Mouse (Mus musculus) spleen, adult 18-20 months (tissue): ENCODE measurements around the gene Cacng4.

Source experiments
- DNase-seq, 2 experiments: peaks; one replicate each; pipeline ENCODE4 v3.0.0; 2022; ENCODE audit warnings: mixed read lengths in 2 of 2

Cacng4 gene

DNA sequence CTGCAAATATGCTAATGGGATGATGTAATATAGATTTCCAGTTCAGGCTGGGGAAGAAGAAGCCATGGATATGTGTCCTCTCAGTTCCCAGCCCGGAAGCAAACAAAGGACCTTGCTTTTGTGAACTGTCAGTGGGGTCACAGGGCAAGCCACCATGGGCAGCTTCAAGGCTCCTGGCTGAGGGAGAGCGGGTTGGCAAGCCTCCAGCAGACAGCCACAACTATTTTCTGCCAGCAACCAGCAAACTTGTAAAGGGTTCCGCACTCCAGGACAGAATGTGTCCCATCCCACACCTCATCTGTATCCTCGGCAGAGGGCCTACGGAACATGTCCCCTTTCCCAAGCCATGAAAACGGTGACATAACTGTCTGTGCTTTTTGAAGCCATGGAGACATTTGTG lies 22.4 kb downstream of the Cacng4 start:
- no peak for DNase-seq

DNA sequence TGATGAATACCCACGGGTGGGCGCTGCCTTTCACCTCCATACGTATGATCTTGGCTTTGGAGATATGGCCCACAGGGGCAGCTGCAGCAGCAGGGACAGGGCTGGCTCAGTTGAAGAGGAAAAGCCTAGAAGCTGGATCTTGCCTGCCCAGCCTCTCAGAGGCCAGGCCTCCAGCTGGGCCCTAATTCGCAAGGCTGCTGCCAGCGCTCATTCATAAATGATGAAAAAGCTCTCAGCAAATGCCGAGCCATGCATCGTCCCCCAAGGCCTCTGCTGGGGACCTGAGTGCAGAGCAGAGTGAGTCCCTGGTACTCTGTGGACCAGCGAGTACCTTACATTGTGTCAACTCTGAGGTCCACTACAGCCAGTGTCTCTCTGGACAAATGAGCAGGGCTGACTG lies 26.0 kb downstream of the Cacng4 start:
- no peak for DNase-seq

DNA sequence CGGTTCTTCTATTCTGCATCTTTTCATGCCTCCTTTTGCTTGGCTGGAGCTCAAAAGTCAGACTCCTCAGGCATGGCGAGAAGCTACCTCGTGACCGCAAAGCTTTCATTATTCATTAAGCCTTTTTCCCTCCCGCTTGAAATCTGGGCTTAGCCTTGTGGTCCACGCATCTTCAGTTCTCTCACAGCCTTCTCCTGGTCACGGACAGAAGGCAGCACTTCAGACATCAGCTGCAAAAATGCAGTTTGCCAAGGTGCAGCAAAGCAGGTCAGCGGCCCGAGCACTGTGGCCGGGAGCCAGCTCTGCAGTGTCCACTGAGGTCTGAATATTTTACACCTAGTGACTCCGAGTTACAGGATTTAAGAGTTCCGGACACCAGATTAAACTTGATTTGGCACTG lies 27.4 kb downstream of the Cacng4 start:
- no peak for DNase-seq

DNA sequence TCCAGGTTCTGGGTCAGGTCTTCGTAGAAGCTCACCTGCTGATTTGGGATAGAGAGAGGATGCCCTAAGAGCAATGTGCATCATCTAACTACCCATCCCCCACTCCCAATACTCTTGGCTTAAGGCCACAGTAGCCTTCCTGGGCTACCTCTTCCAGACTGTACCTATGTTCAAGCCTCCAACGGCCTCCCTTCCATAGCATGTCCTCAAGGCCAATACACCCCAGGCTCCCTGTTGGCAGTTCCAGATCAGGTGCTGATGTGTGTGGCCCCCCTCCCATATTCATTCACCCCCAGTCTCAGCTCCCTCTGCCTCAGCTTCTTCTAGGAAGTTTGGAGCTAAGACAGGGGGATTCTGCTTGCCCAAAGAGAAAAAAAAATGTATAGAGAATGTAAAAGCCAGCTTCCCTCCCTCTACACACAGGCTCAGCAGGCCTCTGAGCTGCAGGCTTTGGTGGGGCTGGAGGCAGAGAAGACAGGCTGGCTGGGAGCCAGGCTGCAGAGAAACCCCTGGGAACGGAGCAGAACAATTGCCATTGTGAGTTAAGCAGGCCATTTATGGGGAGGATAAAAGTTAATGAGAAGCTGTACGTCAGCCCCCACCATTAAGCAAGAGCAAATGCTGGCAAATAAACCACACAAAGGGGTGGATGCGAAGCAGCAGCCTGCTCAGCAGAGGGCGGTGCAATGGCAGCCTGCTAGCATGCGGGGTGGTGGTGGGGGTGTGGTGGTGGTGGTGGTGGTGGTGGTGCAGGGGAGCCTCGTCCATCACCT lies 31.5 kb downstream of the Cacng4 start:
- no peak for DNase-seq

DNA sequence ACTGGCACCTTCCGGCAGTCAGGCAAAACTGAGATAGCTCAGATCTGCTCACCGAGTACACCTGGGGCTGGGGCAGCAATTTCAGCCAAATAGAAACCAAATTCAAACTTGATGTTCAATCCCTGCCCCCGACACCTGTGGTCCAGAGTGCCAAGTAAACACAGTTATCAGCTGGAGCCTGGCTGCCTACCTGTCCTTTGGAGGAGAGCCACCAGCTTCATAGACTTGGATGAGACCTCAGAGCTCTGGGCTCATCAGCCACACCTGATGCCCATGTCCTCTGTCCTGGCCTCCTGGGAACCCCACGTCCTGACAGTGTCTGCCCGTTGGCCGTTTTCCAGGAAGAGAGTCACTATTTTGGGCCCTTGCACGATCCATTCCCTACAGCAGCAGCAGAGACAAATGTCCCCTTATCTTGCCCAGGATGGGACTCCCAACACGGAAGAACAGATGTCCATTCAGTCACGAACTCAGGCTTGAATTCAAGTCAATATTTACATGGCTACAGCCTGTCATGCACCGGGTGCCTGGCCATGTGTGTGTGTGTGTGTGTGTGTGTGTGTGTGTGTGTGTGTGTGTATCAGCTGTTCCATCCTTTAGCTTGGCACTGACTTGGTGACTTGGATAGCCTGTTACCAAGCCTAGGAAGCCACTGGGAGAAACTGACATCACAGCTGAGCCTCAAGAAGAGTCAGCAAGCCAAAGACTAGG lies 32.4 kb downstream of the Cacng4 start:
- no peak for DNase-seq

DNA sequence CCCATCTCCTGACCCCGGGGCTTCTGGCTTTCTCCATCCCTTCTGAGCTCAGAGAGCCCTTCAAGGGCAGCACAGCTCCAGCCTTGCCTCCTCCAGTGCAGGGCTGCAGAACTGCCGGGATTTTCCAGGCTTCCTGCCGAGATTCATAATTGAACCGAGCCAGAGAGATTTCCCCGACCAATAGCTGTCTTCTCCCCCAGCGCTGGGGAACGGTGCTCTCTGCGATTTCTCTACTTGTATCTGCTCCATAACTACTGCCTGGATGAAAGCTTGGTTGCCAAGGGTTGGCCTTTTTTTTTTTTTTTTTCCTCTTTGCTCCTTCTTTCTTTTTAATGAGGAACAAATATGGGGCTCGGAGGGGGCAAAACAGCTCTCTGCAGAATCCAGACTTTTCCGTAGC lies 34.4 kb downstream of the Cacng4 start:
- no peak for DNase-seq

DNA sequence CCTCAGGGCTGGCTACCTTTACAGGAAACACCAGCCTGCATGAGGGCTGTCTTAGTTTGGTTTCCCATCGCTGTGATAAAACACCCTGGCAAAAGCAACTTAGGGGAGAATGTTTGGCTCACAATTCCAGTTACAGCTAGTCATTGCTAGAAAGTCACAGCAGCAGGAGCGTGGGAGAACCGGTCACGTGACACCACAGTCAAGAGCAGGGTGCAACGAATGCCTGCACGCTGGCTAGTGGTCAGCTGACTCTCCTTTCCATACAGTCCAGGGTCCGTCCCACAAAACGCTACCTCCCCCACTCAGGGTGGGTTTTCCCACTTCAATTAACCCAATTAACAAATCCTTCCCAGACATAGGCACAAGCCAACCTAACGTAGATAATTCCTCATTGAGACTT lies 34.8 kb downstream of the Cacng4 start:
- DNase-seq = no peak

DNA sequence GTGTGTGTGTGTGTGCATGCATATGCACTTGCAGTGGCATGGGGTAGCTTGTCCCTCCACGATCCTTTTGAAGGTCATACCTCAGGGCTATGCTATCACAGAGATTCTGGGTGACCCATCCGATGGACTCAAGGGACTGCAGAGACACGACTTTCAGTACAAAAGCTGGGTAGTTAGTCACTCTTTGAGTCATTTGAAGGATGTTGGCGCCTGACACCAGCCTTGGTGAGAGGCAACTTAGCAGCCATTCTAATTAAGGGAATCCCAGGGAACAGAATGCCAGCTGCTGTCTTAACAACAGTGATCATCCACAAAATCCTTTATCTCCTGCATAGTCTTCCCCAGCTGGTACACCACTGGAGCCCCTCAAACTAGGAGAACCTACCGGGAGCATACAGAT lies 45.2 kb downstream of the Cacng4 start:
- DNase-seq = no peak

DNA sequence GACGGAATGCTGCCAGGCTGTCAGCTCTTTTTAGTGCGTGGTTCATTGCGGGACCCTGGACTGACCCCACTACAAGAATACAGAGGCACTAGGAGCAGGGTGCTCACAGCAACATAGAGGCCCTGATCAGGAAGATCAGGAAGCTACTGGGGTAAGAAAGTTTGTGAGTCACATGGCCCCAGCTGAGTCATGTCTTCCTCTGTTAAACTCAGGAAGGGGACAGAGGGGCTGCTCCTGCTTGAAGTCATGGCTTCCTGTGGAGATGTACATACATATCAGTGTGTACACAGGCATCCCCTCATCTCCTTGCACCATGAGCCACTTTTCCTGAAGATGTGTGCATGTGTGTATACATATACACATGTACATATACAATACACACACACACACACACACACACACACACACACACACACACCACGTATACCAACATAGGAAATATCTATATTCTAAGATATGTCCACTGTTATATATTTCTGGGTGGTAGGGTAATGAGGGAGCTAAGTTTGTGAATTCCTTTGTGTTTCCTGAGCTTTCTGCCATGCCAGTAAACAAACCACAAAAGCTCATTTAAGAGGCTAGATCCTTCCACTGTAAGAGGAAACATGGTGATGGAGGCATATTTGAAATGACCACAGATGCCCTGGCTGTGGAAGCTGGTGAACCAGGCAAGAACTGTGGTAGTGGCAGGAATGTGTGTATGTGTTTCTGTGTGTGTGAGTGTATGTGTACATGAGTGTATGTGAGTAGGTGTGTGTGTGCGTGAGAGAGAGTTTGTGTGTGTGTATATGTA lies 45.9 kb downstream of the Cacng4 start:
- DNase-seq = no peak

DNA sequence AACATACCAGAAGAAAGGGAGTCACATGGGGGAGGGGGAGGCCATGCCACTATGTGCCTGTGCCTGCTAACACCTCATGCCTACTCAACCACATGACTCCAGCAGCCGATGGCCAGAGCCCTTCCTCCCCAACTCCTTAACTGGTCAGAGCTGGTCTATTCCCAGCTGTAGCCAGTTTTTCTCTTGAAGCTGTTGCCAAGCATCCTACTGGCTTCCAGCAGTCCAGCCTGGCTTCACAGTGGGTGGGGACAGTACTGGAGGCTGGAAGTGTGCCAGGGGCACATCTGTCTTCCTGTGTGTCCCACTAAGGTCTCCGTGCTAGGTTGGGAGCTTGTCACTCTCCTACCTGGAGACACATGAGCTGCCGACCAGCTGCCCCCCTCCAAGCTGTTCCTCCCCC lies 51.3 kb downstream of the Cacng4 start:
- no peak for DNase-seq

DNA sequence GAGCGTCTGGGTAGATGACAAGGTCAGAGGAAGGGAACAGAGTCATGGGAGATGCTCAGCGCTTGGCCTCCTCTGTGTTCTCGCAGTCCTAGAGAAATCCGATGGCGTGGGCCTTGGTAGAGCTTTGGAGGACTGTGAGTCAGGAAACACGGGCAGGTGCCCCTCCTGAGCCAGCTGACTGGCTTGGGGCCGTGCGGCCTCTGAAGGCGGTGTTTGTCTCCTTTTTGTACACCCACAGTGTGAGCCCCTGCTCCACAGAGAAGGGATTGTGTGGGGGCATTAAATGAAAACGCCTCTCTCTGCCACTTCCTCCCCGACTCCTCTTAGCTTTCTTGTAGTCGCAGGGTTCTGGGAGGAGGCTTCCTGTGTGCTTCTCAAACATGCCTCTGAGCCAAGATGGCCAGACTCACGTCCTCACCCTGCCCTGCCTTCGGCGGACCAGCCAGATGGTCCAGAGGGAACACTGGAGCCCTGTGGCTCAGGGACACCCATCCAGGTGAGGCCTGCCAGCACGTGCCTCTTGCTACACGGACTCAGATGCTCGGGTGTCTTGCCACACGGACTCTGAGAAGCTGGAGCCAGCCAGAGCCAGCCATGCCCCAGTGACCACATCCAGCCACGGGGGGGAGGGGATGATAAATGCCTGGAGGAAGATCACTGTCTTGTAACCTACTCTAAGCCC lies 55.8 kb downstream of the Cacng4 start:
- no peak for DNase-seq

DNA sequence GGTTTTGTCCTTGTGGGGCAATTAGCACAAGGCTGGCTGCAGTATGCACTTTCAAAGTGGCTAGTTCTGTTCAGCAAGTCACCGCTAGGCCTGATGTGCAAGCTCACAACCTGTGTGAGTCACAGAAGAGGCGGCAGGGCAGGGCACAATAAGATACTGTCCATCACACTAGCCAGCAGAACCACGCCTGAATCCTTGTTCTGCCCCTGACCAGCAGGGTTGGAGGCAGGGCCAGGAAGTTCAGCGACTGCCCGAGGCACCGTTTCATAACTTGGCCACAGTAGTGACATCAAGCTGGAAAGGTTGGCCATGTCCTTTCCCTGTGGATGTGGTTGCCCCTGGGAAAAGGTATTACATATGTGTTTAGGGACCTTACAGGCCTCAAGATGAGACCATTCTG lies 56.5 kb downstream of the Cacng4 start:
- no peak for DNase-seq

DNA sequence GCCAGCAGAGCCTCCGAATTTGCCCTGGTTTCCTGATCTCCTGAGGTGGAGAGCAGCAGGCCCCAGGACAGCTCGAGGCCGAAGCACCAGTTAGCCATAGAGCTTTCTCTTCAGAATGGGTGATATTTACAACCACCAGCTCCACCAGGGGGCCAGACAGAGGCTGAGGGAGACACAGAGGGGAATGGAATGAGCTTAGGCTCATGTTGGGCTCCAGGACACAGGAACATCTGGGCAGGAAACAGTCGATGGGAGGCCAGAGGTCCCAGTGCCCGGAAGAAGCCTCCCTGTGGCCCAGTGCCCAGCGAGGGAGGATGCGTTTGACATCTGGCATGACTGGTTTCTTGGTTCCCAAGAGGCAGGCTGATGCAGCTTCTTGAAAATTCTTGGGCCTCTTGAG lies 60.2 kb downstream of the Cacng4 start:
- DNase-seq = no peak

DNA sequence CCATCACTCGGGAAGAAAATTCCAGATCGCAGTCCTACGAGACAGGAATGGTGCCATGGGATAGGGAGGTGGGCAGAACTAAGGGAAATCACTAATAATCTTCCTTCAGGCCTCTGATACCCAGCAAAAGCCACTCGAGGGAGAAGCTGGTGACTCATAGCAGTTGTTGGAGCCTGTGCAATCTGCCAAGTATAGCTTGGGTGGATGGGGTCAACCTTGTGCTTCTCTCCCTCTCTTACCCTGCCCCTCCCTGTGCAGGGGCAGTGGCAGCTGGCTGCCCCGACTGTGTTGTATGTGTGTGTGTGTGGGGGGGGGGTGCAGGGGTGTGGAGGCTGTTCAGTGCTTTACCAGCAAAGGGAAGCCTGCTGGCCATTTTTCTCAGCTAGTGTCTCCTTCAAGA lies 62.9 kb downstream of the Cacng4 start:
- DNase-seq = no peak

DNA sequence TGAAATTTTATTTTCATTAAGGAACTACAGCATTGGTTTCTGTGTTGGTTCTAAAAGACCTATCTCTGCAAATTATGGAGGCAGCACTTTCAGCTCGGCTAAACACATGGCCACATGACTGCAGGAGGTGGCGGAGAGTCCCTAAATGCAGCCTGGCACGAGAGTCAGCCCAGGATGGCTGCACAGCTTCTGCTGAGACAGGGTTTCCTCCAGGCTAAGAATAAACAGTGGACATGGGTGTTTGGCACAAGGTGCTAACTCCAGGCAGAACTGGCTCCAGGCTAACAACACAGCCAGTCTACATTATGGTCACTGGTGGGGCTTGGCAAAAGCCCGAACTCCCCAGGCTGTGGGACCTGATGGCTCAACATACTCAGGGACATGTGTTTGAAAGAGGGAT lies 63.4 kb downstream of the Cacng4 start:
- DNase-seq = no peak

DNA sequence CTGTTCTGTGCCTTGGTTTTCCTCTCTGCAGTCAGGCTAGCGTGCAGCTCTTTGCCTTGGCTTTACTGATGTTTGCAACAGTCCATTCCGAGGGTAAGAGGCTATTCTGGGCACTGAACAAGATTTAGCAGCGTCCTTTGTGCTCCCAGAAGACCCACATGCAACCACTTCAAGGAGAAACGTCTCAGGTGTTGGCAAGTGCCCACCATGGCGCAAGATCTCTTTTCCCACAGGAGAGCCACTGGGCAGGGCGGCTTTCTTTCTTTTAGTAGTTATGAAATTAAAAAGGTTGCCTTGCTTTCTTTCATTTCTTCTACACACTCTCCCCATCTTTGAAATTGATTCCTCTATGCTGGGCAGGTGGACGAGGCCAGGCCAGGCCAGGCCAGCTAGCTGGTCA lies 65.2 kb downstream of the Cacng4 start:
- no peak for DNase-seq

DNA sequence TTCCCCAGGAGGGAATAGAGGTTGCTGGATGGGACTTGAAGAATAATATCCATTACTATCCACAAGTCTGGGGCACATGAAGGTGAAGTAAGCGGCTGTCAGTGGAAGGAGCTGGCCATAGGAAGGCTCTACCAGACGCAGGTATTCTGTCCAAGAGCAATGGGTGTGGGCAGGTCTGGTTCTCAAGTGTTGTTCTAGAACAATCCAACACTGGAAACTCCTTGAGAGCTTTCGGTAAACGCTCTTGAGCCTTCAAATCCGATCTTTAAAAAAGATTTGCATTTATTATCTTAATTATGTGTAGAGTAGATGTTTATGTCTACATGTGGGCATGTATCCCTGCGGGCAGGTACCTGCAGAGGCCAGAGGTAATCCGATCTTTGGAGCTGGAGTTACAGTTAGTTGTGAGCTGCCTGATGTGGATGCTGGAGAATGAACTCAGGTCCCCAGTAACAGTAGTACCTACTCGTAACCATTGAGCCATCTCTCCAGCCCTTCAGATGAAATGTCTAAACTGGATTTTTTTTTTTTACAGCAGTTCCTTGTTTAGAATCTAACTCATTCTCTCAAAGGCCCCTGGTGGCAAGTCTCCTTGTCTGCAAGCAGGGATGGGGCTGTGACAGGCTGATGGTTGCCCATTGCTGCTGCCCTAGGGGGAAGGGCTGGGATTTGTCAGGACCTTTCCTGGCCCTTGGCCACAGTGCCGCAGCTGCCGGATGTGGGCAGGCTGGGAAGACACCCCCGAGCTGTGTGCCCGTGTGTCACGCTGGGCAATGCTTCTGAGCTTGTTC lies 66.1 kb downstream of the Cacng4 start:
- no peak for DNase-seq

DNA sequence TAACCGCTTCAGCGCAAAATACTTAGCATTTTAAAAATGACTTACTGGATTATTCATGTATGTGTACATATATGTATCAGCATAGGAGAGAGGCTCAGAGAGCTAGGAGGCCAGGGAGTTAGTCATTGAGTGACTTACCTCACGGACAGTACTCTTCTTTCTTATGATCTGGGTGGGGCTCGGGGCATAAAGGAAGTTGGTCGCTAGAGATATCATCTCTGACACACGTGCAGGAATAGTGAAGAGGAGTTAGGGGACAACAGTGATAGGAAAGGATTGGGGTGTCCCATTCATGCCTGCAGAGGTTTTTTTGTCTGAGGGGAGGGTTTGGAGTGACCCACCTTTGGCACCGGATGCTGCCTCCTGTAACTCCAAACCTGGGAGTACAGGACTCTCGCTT lies 69.8 kb downstream of the Cacng4 start:
- no peak for DNase-seq

DNA sequence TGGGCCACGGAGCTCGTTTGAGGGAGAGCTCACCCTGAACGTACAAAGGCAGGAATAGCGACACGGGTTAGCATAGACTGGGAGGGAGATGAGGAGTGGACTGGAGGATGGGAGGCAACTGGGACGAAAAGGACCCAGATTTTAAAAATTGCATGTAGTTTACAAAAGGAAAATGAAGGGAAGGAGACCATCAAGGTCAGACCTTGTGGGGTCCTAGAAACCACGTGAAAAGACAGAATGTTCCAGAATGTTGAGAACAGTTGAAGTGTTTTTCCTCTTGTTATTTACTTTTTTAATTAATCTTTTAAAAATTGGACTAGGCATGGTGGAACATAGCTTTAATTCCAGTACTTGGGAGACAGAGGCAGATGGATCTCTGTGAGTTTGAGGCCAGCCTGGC lies 73.3 kb downstream of the Cacng4 start:
- no peak for DNase-seq

DNA sequence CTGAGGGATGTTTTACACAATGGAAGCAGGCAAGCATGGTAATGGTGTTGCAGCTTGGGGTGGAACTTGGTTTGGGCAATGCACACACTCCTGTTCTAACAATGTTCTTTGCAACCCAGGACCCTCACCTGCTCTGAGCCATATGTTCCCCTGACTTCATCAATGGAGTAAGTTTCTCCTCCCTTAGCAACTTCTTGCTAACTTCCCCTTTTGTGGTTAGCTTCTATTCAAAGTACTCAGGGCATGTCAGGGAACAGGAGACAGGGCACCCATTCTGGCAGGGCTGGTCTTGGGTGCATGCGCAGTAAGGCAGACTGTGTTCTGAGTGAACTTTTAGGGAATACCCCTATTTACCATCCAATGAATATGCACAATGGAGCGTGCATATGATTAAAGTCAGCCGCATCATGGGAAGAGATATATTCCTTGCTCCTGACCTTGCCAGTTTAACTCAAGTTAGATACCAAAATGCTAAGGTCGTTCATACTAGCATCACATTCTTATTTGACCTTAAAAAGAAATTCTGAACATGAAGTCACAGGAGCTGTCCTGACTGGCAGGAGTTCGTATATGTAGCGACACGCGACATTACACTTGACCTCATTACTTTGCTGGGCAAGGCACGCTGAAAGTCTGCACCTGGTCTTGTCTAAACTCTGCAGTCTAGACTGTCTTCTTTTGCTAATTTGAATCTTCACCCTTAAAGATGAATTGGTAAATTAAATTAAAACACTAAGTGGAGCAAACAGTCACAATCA lies 73.9 kb downstream of the Cacng4 start:
- no peak for DNase-seq

DNA sequence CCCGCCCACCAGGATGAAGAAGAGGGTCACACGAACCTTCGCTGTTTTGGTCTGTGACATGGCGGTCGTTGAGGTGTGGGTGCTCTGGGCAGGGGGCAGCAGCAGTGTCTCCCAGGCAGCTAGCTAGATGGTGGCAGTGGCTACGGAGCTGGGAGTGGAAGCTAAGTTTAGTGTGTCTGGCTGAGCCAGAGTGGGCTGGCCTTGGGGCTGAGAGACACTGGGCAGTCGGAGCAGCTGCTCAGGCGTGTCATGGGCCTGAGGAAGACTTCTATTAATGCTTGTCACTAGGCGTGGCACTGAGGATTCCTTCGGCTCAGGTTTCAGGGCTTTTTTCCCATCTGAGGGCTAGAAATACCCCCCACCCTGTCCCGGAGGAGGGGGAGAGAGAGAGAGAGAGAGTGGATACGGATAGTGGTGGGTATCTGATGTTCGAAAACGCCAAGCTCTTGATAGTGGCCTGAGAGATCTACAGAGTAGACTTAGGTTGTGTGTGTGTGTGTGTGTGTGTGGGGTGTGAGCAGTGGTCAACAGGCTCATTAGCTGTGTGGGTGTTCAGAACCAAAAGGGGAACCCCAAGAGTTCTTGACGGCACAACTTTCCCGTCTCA lies 77.9 kb downstream of the Cacng4 start, which contains the start of gene Cacng1:
Cacng1 (minus strand) TSS at position 191 of the 607 bp plus-strand sequence.
- DNase-seq = no peak
